ENCODE assay signal across 14 mouse cellular contexts in the genomic region with DNA sequence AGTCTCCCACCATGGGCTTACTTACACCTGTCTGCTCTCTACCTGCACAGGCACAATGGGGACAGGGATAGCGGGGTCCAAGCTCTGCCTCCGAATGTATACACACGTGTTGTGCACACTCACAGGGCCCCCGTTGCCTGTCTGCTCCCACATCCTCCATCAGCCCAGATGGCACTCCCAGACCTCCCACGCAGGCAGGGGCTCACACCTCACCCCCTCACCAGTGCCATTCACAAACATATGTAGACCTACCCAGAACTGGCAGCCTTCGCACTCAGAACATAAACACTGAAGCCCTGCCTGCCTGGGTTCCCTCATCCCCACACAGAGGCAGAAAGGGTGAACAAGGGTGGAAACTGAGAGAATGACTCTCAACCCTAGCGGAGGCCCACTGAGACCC. TPM values are rescaled to one million over a fixed set of nuclear protein-coding genes. Genes with fewer than 3 reads are reported as not detected.
DNase-seq lines count a peak whose midpoint lies in the region; ATAC-seq and TF ChIP-seq lines count a peak whose summit lies in the region.
"Had no signal": no experiment of that assay in that cellular context is flagged by ENCODE, and none has a peak within 500 bp of the region (broad histone marks: within the 10 kb centered on the region; RNA-seq: fewer than 3 reads in every experiment).

No protein-coding gene starts in this region.

- H3K4me2 ChIP-seq in neural tube, embryonic 12.5 days (replicated peaks) = peak overlapping the region; percentile 58
- H3K4me2 ChIP-seq in midbrain, embryonic 14.5 days (ENCODE audit: low read length) = peak overlapping the region; percentile 60

- ATAC-seq in neural tube, embryonic 12.5 days (ENCODE audit: low FRiP score, low read depth) = no peak
- no peak for ATAC-seq in midbrain, embryonic 14.5 days (ENCODE audit: low FRiP score, low TSS enrichment)
- no peak for ATAC-seq in CD4-positive, CD25-positive, alpha-beta regulatory T cell, adult 4 months

- H3K4me1 ChIP-seq in neural tube, embryonic 12.5 days = peaks cover 25% of the 10 kb centered on the region
- peaks cover 41% of the 10 kb centered on the region for H3K4me1 ChIP-seq in midbrain, embryonic 14.5 days (ENCODE audit: control insufficient read depth, insufficient read depth, low read length)

- H3K27ac ChIP-seq in neural tube, embryonic 12.5 days = no peak overlapping the region
- peak overlapping the region; percentile 93 for H3K27ac ChIP-seq in layer of hippocampus, adult 2 months
- no peak overlapping the region for H3K27ac ChIP-seq in midbrain, embryonic 14.5 days (replicated peaks; ENCODE audit: low read depth, low read length)
- H3K27ac ChIP-seq: gastrocnemius, adult 2 months had no signal

- no peak overlapping the region for H3K4me3 ChIP-seq in neural tube, embryonic 12.5 days
- peak overlapping the region; percentile 56 for H3K4me3 ChIP-seq in layer of hippocampus, adult 2 months
- H3K4me3 ChIP-seq in midbrain, embryonic 14.5 days (replicated peaks; ENCODE audit: low read depth, low read length) = peak overlapping the region; percentile 27; the same call in 1 of the 2 replicates
- H3K4me3 ChIP-seq: gastrocnemius, adult 2 months had no signal

- no peaks in the 10 kb centered on the region for H3K9me3 ChIP-seq in neural tube, embryonic 12.5 days
- H3K9me3 ChIP-seq in midbrain, embryonic 14.5 days (ENCODE audit: control insufficient read depth, low read length) = no peaks in the 10 kb centered on the region

- 79% methylated on average over 7 of the region's 7 CpGs for WGBS in neural tube, embryonic 12.5 days
- WGBS in midbrain, embryonic 14.5 days = 76% methylated on average over 7 of the region's 7 CpGs

- DNase-seq in neural tube, embryonic 10.5 days (ENCODE audit: extremely low spot score, low spot score) = no peak
- peak; percentile 76 to 84 for DNase-seq in layer of hippocampus, adult 2 months (ENCODE audit: low spot score in 2 of 2)
- DNase-seq in midbrain, embryonic 14.5 days = no peak
- peak; percentile 81 for DNase-seq in telencephalon, adult 2 months (ENCODE audit: low read depth, low spot score)
- no peak for DNase-seq in cerebellum, adult 8-10 months
- no peak for DNase-seq in kidney, postnatal 4 days
- DNase-seq: cerebellum, adult 9-10 months; gastrocnemius, adult 2 months; spleen, adult 18-20 months had no signal

- no peaks in the 10 kb centered on the region for H3K36me3 ChIP-seq in neural tube, embryonic 12.5 days
- H3K36me3 ChIP-seq in midbrain, embryonic 14.5 days (ENCODE audit: control insufficient read depth, insufficient read depth, low read length) = no peaks in the 10 kb centered on the region

- no peak for TF ChIP-seq CTCF in layer of hippocampus, adult 2 months (conservative IDR thresholded peaks at IDR 0.05)

- H3K27me3 ChIP-seq in neural tube, embryonic 12.5 days (replicated peaks) = peaks cover 69% of the 10 kb centered on the region
- peaks cover 32% of the 10 kb centered on the region; the same call in 1 of the 2 replicates for H3K27me3 ChIP-seq in midbrain, embryonic 14.5 days (ENCODE audit: control insufficient read depth, insufficient read depth, low read length)

- 0 out of 2 replicates have a peak overlapping the region, but pooled peaks have one; percentile 42 for H3K9ac ChIP-seq in neural tube, embryonic 12.5 days
- H3K9ac ChIP-seq in midbrain, embryonic 14.5 days (replicated peaks; ENCODE audit: low read length) = 0 out of 2 replicates have a peak overlapping the region, but pooled peaks have one; percentile 50

RNA-seq across cellular contexts. Expression of gene Elfn2, which starts 6.6 kb away (rescaled TPM):
- 1.9 and 2.0 TPM in 2 replicates for polyA plus RNA-seq in neural tube, embryonic 12.5 days (2016; fragmentation: Nextera tagmentation; extraction: Ambion mirVana)
- 100 to 1,000 TPM; 202 to 204 TPM for total RNA-seq in layer of hippocampus, adult 2 months (2021)
- polyA plus RNA-seq in midbrain, embryonic 14.5 days (2014; fragmentation: Nextera tagmentation; extraction: Ambion mirVana) = 4.0 and 8.1 TPM in 2 replicates
- polyA plus RNA-seq in CD4-positive, CD25-positive, alpha-beta regulatory T cell, adult 4 months (2017; shearing (Covaris generic)) = under 1 TPM in 1 of 2 experiments, not detected in 1; 0.10 TPM
- total RNA-seq: neutrophil, adult 5-6 weeks had no signal
- polyA plus RNA-seq: heart, embryonic 11.5 days; liver, embryonic 16.5 days had no signal

Comparison
In these comparisons a context has a peak if more than half of its experiments do, and no peak if none do; other contexts are left out.
1. DNase-seq: peak in layer of hippocampus, adult 2 months (2 of 2) and telencephalon, adult 2 months (single experiment); none in neural tube, embryonic 10.5 days (single experiment), midbrain, embryonic 14.5 days (single experiment), cerebellum, adult 8-10 months (single experiment) and kidney, postnatal 4 days (0 of 2).